Mouse (Mus musculus) cerebellum, postnatal 25 days (tissue): Measurements from ENCODE around the gene Dagla.

Experiments used
- DNase-seq, 2 experiments: peaks; one replicate each; pipeline ENCODE4 v3.0.0; 2021; ENCODE audit warnings: mixed read lengths in 2 of 2

Dagla gene

DNA sequence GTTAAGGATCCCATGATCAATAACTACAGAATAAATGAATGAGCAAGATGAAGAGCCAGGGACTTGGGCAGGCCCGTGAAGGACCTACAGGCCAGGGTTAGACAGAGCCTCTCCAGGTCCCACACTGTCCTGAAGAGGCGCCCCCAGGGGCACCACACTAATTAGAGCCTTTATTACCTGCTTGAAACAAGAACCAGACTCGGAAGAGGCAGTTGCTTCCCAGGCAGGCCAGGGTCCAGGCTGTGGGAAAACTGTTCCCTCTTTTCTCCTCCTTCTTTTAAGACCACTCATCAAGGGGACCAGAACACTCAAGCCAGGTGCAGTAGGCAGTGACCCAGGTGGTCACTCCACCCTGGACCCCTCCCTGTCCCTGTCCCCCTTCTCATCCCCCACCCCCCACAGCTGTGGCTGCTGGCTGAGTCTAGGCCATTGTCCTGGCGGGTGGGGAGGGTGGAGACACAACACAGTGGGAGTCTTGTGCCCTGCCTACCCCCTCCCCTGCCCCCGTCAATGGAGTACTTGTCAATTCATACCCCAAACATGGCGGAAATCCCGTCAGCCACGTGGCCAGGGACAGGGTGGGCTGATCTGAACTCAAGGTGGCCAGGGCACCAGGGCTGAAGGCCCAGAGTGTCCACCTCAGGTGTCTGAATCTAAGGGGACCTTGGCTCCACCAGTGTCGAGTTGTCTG, 72.2 kb downstream of the Dagla start:
- DNase-seq, result peak in 1 of 2 experiments; percentile 23

DNA sequence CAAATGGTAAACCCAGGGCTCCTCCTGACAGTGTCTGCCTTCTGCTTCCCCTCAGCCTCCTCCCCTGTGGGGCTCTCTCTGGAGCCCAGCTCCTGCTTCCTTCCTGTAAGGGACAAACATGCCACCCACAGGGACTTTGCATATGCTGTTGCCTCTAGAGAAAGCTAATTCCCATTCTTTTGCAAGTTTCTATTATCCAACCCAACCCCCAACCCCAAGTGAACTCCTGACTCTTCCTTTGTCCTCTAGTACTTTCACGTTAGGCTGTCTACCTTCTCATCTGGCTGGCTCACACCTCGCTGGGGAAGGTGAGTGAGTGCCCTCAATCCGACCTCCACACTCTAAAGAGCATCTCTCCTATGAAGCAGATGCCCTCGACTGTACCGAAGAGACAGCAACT, 72.8 kb downstream of the Dagla start:
- no peak for DNase-seq

DNA sequence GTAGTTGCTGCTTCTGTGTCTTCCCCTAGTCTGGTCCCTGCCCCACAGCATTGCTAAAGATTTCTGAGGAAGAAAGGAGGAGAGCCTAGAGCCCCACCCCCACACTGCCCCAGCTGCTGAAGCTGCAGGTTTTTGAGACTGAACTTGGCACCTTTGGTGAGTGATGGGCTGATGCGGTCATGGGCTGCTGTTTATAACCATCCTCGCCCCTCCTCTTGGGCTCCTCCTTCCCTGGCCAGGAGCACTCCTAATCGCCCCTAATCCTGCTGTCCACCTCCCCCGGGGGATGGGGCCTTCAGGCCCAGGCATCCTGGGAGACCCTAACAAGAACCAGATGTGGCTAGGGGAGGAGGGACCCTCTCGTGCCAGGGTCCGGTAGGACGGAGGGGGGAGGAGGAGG, 73.7 kb downstream of the Dagla start:
- no peak for DNase-seq

DNA sequence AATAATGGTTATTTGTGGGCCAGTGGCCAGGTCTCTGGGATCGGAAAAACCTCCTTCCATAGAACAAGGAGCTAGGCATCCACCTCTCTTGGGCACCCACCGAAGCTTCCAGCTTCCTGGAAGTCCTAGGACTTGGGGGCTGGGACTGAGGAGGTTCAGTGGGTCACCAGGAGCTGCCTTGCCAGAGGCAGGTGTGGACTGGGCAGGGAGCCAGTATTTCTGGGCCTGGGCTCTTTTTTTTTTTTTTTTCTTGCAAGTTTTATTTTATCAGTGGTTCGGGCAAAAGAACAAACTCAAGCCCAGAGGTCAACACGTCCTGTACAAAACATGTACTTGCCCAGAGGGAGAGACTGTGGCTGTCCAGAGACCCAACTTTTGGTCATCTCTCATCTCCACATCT, 78.9 kb downstream of the Dagla start:
- no peak for DNase-seq

GRCm38 (mm10) chr19:10224637-10225453, 79.8 kb downstream of the Dagla start:
- DNase-seq, result no peak

- no peak for DNase-seq
Measured at GRCm38 (mm10) chr19:10223561-10223960, 81.1 kb downstream of the Dagla start.

DNA sequence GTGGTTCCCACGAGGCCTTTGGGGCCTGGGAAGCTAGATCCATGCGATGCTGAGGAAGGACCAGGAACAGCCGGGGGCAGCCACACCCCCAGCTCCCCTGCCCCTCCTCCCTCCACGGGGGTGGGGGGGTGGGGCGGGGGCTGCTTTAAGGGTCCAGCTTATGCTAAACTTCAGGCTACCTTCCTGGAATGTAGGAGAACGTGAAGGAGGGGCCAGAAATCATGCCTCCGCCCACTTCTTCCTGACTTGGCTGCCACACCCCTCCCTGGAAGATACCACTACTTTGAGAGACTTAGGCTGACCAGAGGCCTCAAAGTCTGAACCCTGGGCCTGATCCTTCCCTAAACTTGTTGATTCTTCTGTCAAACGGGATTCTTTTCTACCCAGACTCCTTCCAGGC, 82.0 kb downstream of the Dagla start:
- DNase-seq, result no peak

DNA sequence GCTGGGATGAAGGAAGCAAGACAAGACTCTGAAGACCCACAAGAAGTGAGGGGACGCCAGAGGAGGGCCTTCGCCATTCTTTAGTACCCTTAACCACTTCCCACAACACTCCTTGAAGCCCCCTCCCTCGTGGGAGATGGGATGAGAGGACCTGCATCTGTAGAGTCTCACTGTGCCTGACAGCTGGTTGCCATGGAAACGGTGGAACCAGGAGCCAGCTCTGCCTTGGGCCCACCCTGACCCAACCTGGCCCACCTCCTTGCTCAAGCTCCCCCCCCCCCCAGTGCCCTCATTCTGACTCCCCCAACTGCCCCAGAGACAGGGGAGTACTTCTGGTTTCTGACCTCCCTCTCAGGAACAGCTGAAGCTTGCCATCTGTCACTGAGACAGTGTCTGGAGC, 83.1 kb downstream of the Dagla start:
- DNase-seq, result no peak

DNA sequence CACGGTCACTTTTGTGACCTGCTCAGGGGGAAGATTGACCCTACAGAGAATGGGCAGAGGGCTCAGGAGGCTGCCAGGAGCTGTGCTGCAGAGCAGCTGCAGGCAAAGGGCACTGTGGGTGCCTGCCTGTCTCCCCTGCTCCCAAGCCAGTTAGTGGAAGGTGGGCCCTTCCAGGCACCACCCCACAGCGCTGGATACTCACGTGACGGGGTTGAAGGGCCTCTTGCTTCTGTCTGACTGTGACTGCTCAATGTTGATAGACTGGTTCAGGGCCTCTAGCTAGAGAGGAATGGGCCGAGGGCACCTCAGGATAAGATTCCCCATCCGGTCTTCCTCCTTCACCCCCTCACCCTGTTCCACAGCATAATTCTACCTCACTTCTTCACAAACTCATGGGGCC, 85.1 kb downstream of the Dagla start:
- DNase-seq, result no peak

- peak; percentile 21 to 58 for DNase-seq
Measured at GRCm38 (mm10) chr19:10219108-10219507, 85.6 kb downstream of the Dagla start.

DNA sequence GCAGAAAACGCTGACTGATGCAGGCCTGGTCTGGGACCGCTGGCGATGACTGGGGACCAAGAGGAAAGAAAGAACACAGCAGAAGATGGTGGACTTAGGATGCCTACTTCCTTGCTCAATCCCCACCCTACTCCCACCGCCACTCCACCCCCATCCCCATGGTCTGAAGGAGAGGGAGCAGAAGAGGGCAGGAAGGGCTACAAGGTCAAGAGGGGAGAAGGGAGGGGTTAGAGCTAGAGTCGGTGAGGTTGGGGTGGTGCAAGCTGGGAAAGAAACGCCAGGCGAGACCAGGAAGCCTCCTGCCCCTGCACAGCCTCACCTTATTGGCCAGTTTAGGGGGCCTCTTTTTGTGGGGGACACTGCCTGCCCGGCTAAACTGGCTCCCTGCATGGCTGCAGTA, 88.6 kb downstream of the Dagla start:
- no peak for DNase-seq

- peak in 1 of 2 experiments; percentile 17 for DNase-seq
Measured at GRCm38 (mm10) chr19:10213796-10214471, 90.7 kb downstream of the Dagla start.

- no peak for DNase-seq
Measured at GRCm38 (mm10) chr19:10210885-10211284, 93.8 kb downstream of the Dagla start.

- DNase-seq, result no peak
Measured at GRCm38 (mm10) chr19:10208851-10209250, 95.8 kb downstream of the Dagla start.

- DNase-seq, result no peak
Measured at GRCm38 (mm10) chr19:10205051-10205450, 99.6 kb downstream of the Dagla start.

- peak in 1 of 2 experiments; percentile 46 for DNase-seq
Measured at GRCm38 (mm10) chr19:10204616-10205001, 100.1 kb downstream of the Dagla start.

DNA sequence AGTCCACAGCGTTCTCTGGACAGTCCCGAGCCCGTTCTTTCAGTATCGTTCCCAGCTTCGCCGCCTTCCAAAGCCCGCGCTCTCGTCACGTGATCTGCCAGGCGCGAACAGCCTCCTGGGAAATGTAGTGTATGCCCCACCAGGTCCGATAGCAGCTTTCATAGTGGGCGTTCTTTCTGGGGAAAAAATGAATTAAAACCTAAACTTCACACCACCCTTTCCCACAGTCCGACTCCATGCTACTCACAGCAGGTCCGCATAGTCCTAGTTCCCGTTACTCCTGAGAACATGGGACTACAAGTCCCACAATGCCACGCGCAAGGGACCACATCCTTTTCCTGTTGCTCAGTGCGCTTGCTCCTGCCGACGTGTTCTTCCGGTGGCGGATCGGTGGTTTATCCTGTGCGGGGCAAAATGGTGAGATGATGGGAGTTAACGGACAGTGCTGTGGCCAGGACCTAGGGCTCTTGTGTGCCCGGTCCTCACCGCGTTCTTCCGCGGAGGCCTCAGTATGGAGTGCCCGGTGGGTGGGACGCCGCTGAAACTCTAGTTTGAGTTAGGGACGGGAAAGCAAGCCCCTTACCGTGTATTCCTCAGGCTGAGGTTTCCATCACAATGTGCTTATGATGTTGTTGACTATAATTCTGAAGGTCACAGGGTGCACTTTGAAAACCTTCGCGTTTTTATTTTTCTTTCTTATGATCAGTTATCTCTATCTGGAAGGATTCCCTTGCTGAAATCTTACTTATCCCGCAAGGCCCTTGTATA, 100.6 kb downstream of the Dagla start, which contains the start of the genes Tmem258 and Fen1:
TSS of gene Tmem258 (plus strand) at position 167 of the 768 bp plus-strand sequence.
TSS of gene Fen1 (minus strand) at position 322 of the 768 bp plus-strand sequence.
- peak; percentile 94 to 96 for DNase-seq

DNA sequence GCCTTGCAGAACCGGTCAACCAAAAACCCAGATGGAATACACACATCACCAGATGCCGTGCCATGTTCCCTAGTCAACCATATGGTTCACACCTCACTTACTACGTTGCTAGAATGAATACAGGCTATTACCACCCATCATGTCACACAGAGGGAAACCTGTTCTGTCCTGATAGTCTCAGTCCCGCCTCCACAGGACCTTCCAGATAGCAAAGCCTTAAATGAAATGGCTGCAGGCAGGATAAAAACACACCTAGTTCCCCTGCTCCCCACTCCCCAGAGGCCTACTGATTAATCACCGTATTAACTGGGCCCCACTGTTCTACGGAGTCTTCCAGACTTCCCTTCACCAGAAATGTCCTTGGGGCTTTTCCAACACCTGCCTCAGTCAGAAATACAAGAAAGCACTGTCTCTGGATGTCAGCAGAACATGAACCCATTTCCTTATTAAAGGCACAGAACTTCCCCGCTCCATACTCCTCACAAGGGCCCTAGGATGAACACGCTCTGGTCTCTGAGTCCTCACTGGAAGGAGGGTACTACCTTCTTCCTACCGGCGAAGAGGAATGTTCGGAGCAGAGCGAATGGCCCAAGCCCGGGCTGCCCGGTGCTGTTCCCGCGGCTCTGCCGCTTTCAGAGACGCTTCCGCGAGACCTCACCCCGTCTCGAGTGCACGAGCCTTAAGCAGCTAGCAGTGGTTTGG, 101.4 kb downstream of the Dagla start:
- DNase-seq, result no peak

DNA sequence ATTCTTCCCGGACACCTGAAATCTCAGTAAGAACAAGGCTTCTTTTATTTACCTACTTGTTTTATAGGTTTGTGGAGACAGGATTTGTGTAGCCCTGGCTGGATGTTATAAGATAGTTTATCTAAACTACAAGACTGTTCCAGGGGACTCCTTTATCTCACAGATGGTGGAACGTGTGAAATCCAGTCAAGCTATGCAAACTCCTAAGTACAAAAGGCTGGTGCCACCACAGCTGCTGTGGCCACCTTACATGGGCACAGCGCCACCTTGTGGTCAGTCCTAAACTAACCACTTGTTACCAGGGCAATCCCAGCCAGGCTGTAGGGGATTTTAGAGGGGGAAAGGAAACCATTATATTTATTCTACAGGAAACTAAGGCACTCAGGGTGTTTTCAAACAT, 106.0 kb downstream of the Dagla start:
- peak; percentile 76 to 88 for DNase-seq

DNA sequence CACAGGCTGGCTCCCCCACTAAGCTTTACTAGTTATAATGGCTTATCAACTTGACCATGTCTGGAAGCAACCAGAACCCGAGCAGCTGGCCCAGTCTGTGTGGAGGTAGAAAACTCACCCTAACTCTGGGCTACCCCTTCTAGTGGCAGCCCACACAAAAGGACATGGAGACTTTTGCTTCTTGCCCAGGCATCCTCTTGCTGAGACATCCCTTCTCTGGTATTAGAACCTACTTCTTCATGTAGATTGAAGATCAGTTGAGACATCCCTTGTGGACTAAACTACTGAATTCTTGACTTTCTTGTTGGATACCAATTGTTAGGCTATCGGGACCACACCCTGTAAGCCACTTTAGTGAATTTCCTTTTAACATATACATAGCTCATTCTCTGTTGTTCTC, 106.4 kb downstream of the Dagla start:
- no peak for DNase-seq

GRCm38 (mm10) chr19:10197130-10197529, 107.5 kb downstream of the Dagla start:
- DNase-seq, result no peak
